Mouse (Mus musculus): ENCODE results near the gene Gpc5. TPM values are rescaled to one million over a fixed set of nuclear protein-coding genes. Genes with fewer than 3 reads are reported as not detected.
A peak's percentile ranks its signal among the peaks of the same experiment; 100 is the strongest.

The Gpc5 gene
- total and polyA plus RNA-seq, 3 experiments, result 2.5 to 2.7 TPM; not detected in 1

GRCm38 (mm10) chr14:115831854-115832625 lies 740.0 kb downstream of the Gpc5 start:
- DNase-seq, result no peak

DNA sequence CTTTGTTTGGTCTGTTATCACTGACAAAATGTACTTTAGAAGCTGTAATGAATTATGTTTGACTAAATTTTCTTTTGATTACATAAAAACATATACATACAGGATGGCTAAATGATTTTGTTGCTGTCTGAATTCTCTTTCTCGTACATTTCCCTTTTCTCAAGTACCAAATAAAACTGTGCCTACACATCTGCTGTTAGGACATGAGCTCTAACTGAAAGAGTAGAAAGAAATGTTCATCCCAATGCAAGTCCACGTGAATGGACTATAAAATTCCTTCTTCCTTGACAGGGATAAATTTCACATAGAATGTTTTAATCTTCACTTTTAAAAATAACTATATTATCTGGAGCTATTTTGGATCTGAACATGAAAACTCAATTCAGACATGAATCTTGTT lies 751.8 kb downstream of the Gpc5 start:
- DNase-seq, result no peak

DNA sequence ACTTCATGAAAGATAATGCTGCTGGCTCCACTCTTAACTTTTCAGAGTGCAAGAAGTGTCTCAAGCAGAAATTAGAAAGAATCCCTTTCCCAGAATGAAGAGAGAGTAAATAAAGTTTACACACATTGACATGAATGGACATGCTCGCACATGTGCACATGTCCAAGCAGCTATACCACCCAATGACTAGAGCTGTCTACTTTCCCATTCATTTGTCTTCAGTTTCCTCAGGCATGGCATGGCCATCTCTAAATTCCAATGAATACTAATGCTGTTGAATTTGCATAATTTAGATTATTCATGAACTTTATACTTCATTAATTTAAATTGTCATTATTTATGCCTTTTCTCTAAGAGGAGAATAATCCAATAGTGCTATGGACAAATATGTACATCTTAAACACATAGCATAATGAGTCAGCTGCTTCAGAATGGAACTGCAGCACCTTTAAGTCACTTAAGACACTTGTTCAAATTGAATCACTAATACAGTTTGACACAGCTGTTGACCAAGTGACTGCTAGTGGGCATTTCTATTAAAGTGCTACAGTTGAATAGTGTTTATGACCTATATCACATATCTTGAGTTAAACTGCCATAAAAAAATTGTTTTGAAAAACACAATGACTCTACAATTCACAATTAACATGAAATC lies 752.9 kb downstream of the Gpc5 start:
- no peak for DNase-seq

DNA sequence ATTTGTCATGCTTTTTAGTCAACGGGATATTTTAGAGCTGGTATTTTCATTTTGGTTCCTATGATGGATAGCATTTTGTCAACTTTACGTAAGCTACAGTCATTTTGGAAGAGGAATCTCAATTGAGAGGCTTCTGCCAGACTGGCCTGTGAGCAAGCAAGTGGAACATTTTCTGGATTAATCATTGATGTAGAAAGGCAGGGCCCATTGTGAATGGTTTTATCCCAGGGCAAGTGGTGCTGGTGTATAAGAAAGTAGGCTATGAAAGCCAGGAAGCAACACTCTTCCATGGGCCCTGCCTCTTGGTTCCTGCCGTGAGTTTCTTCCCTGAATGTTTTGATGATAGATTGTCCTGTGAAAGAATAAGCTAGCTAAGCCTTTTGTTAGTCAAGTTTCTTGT lies 777.1 kb downstream of the Gpc5 start:
- DNase-seq, result no peak

- DNase-seq, result no peak
Measured at GRCm38 (mm10) chr14:115976062-115976461, 884.0 kb downstream of the Gpc5 start.

DNA sequence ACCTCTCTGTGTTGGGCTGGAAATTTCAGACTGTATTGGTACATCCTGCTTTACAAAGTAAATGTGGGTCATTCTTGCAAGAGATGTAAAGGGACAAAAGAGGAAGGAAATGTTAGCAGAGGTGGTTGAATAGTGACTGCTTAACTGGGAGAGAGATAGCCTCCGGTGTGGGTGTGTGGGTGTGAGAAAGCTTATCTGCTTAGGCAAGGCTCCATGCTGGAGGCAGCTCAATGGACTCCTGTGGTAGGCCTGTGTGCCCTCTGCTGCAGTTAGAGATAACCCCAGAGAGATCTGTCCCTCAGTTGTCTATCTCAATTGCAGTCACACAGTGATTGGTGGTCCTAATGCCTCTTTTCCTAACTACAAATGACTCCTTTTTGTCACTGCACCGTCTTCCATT lies 887.2 kb downstream of the Gpc5 start:
- no peak for DNase-seq

DNA sequence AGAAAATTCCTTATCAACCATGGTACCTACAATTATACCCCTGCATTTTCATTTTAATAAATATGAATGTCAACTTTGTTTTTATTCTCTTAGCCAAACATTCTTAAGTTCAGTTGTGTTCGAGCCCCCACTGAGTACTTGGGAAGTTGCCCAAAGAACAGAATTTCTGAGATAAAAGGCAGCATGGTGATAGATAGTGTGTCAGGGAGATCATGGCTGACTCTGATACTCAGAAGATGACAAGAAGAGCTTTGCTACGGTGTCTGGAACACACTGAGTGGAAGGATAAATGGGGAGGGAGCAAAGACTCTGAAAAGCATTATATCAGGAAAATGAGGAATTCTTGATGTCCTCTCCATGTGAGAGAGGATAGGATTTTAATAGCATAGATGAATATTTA lies 898.7 kb downstream of the Gpc5 start:
- DNase-seq, result no peak

GRCm38 (mm10) chr14:115993520-115994106 lies 901.6 kb downstream of the Gpc5 start:
- no peak for DNase-seq

- DNase-seq, result no peak
Measured at GRCm38 (mm10) chr14:115998931-115999330, 906.9 kb downstream of the Gpc5 start.

DNA sequence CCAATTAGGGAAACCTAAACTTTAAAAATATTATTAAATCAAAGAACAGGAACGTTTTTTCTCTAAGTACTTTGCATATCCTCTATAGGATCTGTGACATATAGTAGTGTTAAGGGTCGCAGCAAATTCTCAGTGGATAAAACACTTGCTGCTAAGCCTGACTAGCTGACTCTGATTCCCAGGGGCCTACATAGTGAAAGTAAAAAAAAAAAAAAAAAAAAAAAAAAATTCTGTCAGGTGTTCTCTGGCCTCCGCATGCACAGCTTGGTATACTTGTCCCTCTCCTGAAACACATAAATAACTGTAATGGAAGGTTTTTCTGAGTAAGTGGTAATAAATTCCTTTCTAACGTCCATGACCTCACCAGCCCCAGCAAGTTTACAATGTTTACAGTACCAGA lies 995.0 kb downstream of the Gpc5 start:
- no peak for DNase-seq

- no peak for DNase-seq
Measured at GRCm38 (mm10) chr14:116127943-116128342, 1035.9 kb downstream of the Gpc5 start.

DNA sequence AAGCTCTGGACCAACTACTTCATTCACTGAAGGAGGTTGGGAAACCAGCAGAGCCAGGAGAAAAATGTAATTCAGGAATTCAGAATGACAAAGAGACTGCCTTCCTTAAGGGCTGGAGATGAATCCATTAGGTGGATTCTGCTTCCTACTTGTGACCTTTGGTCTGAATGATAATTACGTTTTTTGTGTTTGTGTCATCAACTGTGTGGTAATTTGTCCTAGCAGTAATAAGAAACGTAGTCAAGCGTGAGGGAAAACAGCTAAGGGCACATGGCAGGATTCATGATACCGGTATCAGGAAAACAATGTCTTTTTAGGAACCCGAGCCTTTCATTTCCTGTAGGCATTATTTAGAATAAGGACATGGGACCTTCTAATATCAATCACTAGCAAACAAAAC lies 1045.3 kb downstream of the Gpc5 start:
- no peak for DNase-seq

- no peak for DNase-seq
Measured at GRCm38 (mm10) chr14:116137772-116138171, 1045.8 kb downstream of the Gpc5 start.

- DNase-seq, result no peak
Measured at GRCm38 (mm10) chr14:116162586-116162985, 1070.6 kb downstream of the Gpc5 start.

- no peak for DNase-seq
Measured at GRCm38 (mm10) chr14:116167401-116167800, 1075.4 kb downstream of the Gpc5 start.

DNA sequence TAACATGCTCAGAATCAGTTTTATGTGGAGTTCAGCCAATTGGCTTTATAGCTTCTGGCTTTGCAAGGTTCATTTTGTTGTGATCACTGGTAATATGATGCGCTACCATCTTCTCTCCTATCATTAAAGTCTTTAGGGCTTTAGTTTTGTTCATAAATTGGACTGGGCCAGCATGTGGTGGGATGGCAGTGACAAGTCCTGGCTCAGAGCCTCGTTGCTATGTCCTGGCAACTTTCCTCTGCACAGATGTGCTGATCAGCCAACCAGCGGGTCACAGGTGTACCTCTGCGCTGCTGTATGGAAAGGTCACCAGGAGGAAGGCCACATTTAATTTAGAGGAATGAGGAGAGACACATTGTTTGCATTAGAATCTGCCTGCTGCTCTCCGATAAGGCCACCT lies 1077.1 kb downstream of the Gpc5 start:
- no peak for DNase-seq

DNA sequence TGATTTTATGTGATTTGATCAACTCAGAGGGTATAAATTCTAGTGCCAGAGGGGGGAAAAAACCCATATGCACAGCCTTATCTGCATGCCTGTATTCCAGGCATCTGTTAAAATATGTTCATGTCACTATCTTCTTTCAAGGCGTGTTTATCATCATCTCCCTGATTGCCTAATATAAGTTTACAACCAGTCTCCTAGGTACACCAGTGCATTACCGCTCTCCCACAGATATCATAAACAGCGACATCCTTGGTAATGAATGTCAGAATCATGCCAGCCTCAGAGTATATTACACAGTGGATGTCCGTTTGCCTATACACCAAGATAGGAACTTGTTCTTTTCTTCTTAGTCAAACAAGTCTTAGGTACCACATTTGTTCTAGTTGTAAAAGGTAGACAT lies 1095.0 kb downstream of the Gpc5 start:
- DNase-seq, result no peak

DNA sequence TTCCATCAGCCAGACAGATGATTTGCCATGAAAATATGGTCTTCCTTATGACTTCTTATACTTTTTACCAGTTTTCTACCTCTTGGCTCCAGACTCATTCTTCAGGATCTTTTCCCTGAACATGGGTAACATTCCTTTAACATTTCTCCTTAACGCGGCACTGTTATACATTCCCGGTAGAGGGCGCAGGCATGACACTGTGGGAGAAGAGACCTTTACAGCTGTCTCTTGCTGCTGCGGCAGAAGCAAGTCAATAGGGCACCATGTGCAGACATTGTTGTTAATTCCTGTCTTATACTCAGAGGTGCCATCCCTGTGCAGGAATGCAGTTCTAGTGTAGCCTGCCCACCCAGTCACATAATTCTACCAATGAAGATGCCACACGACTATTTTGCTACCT lies 1115.0 kb downstream of the Gpc5 start:
- DNase-seq, result peak; percentile 33

- no peak for DNase-seq
Measured at GRCm38 (mm10) chr14:116208581-116208980, 1116.6 kb downstream of the Gpc5 start.

GRCm38 (mm10) chr14:116209045-116209444 lies 1117.0 kb downstream of the Gpc5 start:
- DNase-seq, result no peak

- DNase-seq, result no peak
Measured at GRCm38 (mm10) chr14:116210304-116210703, 1118.3 kb downstream of the Gpc5 start.

DNA sequence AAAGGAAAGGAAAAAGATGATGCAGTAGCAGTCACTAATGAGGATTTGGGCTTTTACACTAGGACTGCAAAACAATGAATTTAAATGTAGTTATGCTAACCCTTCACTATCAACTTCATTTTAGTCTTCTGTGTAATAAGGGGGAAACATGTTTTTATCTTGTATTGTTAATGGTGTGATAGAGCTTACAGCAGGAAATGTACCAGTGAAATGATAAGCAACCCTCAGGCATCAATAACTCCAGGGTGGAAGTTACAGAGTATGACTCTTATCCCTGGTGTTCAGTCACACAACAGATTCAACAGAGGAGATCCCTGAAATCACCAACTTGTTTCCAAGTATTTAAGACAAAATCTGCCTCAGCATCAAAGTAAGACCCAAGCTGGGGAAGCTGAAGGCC lies 1120.0 kb downstream of the Gpc5 start:
- no peak for DNase-seq

DNA sequence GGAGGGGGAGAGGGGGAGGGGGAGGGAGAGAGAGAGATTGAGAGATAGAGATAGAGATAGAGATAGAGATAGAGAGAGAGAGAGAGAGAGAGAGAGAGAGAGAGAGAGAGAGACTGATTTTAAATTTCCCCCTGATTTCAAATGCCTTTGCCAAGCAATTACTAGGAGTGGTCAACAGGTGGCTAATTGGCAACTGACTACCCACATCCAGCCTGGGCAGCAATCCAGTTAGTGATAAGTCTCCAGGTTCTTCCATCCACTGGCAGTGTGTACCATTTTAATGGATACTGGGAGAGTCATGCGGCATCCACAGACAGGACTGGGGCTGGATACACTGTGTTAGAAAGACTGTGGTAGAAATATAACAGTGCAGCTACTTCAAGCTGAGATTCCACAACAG lies 1166.1 kb downstream of the Gpc5 start:
- DNase-seq, result no peak

DNA sequence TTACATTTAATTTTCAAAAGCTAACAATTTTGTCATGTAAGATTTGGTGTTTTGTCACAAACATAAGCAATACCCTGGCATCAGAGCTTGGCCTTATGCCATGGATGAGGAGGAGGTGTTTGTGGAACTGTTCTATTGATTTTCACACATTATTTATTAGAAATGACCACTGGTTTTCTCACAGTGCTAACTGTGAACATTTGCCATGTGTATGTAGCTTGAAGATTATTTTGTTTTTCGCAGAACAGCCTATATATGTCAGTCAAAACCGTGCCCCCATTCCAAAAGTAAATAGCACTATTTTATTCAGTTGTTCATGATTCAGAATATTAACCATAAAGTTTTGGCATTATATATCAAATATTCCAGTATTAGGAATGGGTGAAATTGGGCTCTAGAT lies 1216.5 kb downstream of the Gpc5 start:
- DNase-seq, result no peak
